Mouse (Mus musculus): ENCODE data around the gene Duox1. TPM values are rescaled to one million over a fixed set of nuclear protein-coding genes. Genes with fewer than 3 reads are reported as not detected.
"Not testable (repeated sequence)": the region's sequence is repeated elsewhere in the genome, so short reads cannot be mapped to it uniquely, and the experiment has no call there.

The Duox1 gene
- total RNA-seq, 2 experiments from 2014 or later, result not detected

DNA sequence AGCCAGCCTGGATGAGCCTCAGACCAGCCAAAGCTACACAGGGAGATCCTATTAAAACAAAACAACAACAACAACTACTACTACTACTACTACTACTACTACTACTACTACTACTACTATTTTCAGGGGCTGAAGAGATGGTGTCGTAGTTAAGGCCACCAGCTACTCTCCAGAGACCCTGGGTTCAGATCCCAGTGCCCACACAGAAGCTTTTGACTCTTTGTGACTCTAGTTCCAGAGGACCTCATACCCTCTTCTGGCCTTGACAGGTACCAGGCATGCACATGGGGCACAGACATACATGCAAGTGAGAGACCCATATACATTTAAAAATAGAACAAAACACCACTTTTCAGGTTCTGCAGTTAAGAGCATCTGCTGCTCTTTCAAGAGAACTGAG lies 57.1 kb downstream of the Duox1 start:
- no peak for ATAC-seq (replicated peaks; ENCODE audit: poor library complexity)

DNA sequence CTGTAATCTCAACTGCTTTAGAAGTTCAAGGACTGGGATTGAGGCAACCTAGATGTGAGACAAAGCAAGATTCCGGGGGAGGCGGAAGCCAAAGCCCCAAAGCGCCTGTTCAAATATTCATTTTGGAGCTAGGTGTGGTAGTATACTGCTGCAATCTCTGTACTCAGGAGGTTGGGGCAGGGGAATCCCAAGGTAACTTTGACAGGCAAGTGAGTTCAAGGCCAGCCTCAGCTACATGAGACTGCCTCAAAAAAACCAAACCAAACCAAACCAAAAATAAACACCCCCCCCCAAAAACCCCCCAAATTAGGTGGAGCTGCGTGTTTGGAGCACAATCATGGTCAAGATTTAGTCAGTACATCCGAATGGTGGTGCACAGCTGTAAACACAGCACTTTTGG lies 58.5 kb downstream of the Duox1 start:
- ATAC-seq (replicated peaks; ENCODE audit: poor library complexity), result no peak

DNA sequence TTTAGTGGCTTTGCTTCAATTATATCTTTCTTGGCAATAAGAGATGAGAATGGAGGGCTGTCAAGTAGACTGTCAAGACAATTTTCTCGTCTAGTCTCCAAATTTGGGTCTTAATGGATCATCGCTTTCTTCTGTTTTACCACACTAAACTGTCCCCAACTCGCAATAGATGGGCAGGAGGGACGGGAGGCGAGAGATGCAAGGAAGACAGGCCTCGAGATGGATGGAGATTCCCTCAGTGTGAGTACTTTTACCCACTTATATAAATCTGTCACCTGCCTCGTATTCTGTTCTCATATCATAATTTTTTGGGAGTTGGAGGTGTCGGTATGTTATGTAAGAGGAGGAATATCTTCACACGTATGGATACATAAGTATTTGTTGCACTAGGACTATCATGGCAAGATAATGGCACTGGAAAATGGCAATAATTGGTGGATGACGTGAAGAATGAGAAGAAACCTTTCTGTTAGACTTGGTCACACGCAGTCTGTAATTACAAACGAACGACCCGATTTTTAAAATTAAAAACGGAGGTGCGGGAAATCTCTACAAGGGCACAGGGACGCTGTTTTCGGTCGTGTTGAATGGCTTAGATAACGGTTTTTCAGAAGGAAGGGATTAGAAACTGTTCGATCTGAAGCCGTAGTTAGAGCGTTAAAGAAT lies 59.3 kb downstream of the Duox1 start:
- ATAC-seq (replicated peaks; ENCODE audit: poor library complexity), result no peak

DNA sequence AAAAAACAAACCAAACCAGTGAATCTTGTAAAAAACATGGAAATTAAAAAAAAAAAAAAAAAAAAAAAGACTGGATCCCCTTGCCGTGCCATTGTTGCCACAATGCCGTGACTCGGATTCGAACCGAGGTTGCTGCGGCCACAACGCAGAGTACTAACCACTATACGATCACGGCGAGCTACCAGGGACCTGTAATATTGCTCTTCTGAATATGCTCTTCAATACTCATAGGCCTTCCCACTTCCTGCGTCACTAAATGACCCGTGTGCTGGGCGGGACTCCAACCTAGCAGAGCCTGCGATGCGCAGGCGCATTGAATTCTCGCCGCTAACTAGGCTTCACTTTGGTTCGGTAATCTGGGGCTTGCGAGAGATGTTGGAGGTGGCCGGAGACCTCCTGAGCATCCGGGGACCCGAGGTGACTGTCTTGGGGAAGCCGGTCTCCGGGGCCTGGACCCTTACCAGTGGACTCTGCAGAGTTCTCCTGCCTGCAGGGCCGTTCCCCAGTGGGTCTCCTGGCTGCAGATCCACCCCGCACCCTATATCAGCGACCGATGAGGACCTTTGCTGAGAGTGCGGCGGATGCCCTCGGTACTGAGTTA lies 60.0 kb downstream of the Duox1 start:
- peak; percentile 55 for ATAC-seq (replicated peaks; ENCODE audit: poor library complexity)

DNA sequence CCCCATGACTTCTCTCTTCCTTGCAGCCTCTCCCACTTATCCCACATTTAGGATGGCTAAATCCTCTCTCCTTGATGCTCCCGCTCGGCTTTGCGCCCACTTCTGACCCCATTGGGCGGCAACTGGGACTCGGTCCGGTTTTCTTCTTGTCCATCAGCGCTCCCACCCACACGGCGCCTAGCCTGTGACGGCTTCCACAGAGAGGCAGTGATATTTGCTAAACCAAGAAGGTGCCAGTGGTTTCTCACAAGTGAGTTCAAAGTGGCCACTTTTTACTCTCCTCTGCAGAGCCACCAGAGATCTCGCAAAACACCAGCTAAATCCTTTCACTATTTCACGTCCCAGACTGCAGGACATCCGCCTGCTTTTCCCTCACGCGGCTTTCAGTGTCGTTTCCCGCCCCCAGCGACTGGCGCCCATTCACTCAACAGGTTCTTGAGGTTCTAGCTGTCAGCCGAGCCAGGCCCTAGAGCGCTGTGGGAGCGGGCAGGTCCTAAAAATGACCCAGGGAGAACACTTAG lies 60.6 kb downstream of the Duox1 start:
- ATAC-seq (replicated peaks; ENCODE audit: poor library complexity), result peak; percentile 3; the same call in 1 of the 2 replicates

DNA sequence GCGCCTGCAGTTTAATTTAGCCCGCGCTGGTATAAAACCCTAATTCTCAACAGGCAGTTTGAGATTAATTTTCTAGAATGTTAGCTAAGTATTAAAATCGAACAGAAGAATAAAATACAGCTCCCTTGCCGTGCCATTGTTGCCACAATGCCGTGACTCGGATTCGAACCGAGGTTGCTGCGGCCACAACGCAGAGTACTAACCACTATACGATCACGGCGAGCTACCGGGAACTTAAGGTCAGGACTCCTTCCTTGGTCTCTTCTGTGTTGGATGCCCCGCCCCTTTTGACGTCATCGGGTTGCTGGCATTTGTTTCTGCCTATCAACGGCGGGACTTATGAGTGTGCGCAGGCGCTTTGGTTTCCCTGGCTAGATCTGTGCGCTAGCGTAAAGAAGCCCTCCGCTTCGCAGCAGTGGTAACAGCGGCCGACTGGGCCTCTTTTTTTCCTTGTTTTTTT lies 61.8 kb downstream of the Duox1 start:
- ATAC-seq (replicated peaks; ENCODE audit: poor library complexity), result peak; percentile 47

DNA sequence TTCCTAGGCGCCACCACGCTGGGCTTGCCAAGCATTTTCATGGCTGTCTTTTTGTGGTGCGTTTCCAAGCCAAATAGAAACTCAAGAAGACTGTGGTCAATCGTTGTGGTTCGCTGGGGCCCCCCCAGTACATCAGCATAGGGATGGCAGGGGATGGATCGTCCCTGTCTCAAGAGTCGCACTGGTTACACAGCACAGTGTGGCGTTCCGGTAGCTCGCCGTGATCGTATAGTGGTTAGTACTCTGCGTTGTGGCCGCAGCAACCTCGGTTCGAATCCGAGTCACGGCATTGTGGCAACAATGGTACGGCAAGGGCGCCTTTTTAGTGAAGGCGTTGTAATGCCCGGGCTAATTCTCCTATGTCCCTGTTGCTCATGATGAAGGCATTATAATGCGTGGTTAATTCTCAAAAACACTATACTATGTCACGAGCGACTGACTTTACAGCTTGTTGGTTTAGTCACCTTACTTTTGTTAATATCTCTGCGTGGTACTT lies 62.3 kb downstream of the Duox1 start:
- ATAC-seq (replicated peaks; ENCODE audit: poor library complexity), result peak; percentile 40

DNA sequence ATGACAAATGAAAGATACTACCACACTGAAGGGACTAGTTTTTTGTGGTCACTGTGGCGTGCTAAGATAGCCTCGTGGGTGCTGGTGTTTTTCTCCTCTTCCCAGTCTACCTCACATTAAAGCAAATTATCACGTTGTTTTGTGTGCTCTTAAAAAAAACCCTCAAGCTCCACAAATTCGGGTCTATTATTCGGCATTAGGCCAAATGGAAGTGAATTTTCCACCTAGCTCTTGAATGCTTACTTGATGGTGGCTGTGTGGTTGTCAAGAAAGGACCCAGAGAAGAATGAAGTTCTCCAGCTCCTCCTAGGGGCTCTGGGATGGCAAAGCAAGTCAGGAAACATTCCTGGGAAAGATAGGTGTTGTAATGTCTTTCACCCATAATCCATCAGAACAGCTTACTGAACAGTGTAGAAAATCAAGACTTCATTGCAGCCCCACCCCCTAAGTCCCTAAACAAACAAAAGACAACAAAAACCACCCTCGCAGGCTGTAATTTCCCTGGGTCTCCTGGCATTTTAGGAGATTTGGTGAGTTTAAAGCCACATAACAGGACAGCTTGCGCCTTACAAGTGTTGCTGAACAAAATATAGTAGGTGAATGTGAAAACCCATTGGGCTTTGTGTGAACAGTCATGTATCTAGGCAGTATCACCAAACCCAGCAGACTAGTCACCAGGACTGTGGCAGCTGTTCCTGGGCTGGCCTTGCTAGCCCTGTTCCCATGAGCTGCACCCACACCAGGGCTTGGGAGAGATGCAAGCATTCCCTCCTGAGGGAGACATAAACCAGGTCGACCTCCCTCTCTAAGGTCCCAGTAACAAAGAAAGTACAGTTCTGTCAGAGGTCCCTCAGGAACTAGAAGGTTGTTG lies 63.2 kb downstream of the Duox1 start:
- peak; percentile 9; the same call in 1 of the 2 replicates for ATAC-seq (replicated peaks; ENCODE audit: poor library complexity)

DNA sequence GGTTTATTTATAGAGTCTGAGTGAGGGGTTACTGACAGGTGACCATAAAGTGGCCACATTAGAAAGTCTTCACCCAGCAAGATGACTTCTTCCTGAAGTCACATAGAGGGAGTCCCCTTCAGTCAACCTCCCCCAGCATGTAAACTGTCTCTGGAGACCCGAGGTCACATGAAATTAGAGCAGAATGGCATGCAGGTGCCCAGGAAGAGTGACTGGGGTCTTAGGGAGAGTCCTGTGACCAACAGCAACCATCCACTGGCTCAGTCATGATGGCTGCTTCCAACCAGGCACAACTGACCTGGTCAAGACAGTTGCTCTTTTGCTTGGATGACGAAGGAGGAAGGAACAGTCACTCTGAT lies 63.8 kb downstream of the Duox1 start:
- no peak for ATAC-seq (replicated peaks; ENCODE audit: poor library complexity)

DNA sequence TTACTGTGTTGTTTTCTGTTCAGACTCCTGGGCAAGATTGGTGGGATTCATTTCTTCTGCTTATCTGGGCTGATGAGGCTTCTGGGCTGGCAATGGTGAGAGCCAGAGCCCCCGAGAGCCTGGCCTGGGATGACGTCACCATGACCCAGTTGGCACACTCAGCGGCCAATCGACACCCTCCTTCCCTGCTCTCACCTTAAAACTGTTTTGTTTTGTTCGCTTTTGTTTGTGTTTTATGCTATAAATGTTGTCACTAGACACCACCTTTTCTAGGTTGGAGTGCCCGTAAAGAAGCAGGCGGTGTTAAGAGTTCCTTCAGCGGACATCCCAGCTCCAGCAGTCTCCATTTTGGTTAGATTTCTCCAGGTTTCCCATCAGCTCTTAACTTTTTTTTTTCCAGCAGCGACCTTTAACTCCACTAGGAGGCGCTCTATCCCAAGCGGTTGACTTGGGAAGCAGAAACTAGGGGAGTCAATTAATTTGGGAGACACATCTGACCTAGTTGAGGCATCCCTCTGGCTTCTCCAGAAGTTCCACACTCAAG lies 65.4 kb downstream of the Duox1 start:
- peak; percentile 17; the same call in 1 of the 2 replicates for ATAC-seq (replicated peaks; ENCODE audit: poor library complexity)

DNA sequence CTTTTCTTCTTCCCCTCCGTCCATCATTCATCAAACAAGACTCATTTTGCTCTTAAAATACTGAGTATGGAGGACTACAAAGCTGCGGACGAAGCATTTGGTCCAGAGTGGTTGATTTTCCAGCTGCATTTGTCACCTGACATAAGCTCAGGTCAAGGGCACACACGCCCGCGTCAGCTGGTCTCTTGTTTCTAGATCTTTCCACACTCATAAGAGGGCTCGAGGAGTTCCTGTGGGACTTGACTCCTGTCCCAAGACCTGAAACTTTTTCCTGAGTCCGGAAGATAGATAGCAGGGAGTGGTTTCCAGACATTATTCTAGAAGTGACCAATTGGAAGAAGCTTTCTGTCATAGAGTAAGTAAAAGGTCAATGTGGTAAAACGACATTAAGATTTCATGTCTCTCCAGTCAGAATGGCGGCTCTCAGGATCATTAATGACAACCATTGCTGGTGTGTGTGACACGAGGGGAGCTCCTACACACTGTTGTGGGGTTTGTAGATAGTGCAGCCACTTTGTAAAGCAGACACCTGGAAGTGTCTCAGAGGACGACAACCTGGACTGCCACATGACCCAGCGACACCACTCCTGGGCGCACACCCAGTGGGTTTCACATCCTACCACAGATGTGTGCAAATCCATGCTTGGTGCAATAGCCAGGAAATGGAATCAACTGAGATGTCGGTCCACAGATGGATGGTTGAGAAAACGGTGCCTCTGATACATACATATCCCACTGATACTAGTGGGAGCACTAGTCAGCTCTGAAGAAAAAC lies 66.0 kb downstream of the Duox1 start:
- peak; percentile 16 for ATAC-seq (replicated peaks; ENCODE audit: poor library complexity)

DNA sequence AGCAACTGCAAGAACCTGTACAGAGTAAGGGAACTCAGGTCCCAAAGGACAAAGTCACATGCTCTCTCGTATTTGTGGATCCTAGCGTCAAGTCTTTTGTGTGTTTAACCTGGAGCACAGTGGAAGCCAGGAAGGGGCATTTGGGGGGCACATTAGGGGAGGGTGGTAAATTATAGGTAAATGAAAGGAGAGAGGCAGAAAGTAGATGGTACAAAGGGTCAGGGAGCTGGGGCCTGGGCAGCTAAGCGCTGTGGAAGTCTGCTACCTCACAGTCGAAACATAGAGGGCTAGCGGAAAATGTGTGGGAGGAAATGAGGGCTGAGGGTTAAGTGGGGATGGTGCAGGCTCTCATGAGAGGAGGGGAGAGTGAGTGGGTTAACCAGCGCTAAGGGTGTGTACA lies 66.6 kb downstream of the Duox1 start:
- ATAC-seq (replicated peaks; ENCODE audit: poor library complexity), result no peak

DNA sequence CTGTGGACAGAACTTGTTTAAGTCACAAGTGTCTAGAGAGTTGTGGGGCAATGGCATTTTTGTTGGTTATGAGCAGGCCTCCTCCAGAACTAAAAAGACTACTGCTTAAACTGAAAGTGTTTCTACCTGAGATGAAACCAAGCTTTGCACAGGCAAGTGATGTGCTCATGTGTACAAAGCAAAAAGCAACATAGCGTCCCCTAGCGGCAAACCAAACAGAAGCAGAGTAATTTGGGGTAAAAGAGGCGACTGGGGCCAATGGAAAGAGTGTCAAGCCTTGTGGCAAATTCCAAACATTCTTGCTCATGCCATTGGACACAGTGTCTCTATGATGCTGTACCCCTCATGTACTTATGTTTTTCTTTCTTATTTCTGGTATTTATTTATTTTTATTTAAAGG lies 69.6 kb downstream of the Duox1 start:
- no peak for ATAC-seq (replicated peaks; ENCODE audit: poor library complexity)

DNA sequence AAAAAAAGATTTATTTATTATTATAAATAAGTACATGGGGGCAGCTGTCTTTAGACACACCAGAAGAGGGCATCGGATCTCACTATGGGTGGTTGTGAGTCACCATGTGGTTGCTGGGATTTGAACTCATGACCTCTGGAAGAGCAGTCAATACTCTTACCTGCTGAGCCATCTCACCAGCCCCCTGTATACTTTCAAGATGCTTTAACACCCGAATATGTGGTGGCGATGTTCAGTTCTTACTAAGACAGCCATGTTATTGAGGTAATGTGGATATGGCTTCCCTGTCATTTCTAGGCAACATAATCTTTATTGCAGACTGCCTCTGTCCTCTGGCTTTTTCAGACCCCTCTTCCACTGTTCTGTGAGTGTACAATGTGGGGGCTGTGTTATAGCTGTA lies 71.7 kb downstream of the Duox1 start:
- not testable (repeated sequence) for ATAC-seq (replicated peaks; ENCODE audit: poor library complexity)

DNA sequence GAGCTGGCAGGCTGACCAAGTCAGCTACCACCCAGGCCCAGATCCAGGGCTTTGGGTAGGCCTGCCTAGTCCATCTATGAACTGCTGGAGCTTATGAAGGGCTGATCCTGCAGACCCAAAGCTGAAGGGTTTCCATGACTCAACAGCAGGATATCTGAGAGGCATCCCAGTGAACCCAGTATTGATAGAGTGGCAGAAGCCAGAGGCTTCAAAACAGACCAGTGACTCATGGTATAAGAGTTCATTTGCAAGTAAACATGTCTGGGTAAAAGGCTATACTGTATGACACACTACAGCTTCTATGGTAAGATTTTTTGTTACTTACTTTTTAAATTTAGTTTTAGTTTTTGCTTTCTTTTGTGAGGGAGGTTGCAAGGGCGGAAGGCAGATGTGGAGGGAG lies 80.7 kb downstream of the Duox1 start:
- no peak for ATAC-seq (replicated peaks; ENCODE audit: poor library complexity)

Other genes with a start within 250 kb of the Duox1 start
- 8.9 and 10.5 TPM in 2 replicates for gene Spg11, start 197.3 kb upstream of the Duox1 start, total RNA-seq (2015)
- 11.3 and 13.4 TPM in 2 replicates for gene Spg11, start 197.3 kb upstream of the Duox1 start, total RNA-seq (2017)
- 3,812 and 4,089 TPM in 2 replicates for gene B2m, start 168.0 kb upstream of the Duox1 start, total RNA-seq (2015)
- gene B2m, start 168.0 kb upstream of the Duox1 start, total RNA-seq (2017), result 1,717 and 2,014 TPM in 2 replicates
- gene Trim69, start 155.0 kb upstream of the Duox1 start, total RNA-seq (2015), result 0.46 TPM in 1 of 2 replicates, not detected in the other
- gene Trim69, start 155.0 kb upstream of the Duox1 start, total RNA-seq (2017), result not detected in 2 replicates
- 0.05 TPM in 1 of 2 replicates, not detected in the other for gene Patl2, start 129.5 kb upstream of the Duox1 start, total RNA-seq (2015)
- gene Patl2, start 129.5 kb upstream of the Duox1 start, total RNA-seq (2017), result 0.07 TPM in 1 of 2 replicates, not detected in the other
- gene Terb2, start 129.4 kb upstream of the Duox1 start, total RNA-seq (2015), result not detected in 2 replicates
- not detected in 2 replicates for gene Terb2, start 129.4 kb upstream of the Duox1 start, total RNA-seq (2017)
- gene Sord, start 80.9 kb upstream of the Duox1 start, total RNA-seq (2015), result 56.2 and 64.7 TPM in 2 replicates
- 64.8 and 71.9 TPM in 2 replicates for gene Sord, start 80.9 kb upstream of the Duox1 start, total RNA-seq (2017)
- gene Duox2, start 17.2 kb upstream of the Duox1 start, total RNA-seq (2015), result not detected in 2 replicates
- gene Duox2, start 17.2 kb upstream of the Duox1 start, total RNA-seq (2017), result not detected in 2 replicates
- gene Duoxa2, start 16.8 kb upstream of the Duox1 start, total RNA-seq (2015), result not detected in 2 replicates
- gene Duoxa2, start 16.8 kb upstream of the Duox1 start, total RNA-seq (2017), result not detected in 2 replicates
- not detected in 2 replicates for gene Duoxa1, start 1.9 kb upstream of the Duox1 start, total RNA-seq (2015)
- gene Duoxa1, start 1.9 kb upstream of the Duox1 start, total RNA-seq (2017), result not detected in 2 replicates
- gene Shf, start 53.5 kb downstream of the Duox1 start, total RNA-seq (2015), result 2.2 and 3.7 TPM in 2 replicates
- 2.1 and 2.4 TPM in 2 replicates for gene Shf, start 53.5 kb downstream of the Duox1 start, total RNA-seq (2017)
- 61.0 and 68.7 TPM in 2 replicates for gene Slc28a2, start 110.8 kb downstream of the Duox1 start, total RNA-seq (2015)
- 72.2 and 78.8 TPM in 2 replicates for gene Slc28a2, start 110.8 kb downstream of the Duox1 start, total RNA-seq (2017)
- 5.7 and 7.1 TPM in 2 replicates for gene Gm14085, start 169.3 kb downstream of the Duox1 start, total RNA-seq (2015)
- 6.9 and 10.2 TPM in 2 replicates for gene Gm14085, start 169.3 kb downstream of the Duox1 start, total RNA-seq (2017)

Data from megakaryocyte progenitor cell, adult 5-6 weeks (primary cell).